Mouse (Mus musculus): Measurements from ENCODE around the gene Kctd15.

DNA sequence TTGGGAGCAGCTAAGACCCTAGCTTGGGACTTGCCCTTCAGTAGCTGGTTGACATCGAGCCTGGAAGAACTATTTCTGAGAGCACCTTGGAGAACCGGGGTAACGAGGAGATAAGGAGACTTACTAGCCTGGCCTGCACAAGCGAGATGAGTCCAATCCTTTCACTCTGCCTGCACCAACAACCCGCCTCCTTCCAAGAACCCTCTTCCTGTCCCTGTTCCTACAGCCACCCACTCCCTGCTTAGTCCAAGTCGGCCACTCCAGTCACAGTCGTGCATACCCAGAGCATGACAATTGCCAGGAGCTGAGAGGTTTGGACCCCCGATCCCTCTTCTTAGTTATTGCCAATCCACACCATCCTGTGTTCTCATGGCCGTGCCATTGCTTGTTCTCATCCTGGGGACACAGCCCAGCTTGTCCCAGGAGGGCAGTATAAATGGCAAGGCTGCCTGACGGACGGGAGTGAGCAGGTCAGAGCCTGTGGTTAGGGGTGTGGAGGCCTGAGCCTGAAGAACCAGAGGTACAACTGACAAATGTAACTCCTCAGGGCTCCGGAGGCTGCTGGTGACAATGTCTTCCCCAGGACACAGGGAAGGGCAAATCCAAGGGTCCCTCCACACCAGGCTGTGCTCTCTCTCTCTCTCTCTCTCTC, 10.3 kb downstream of the Kctd15 start:
- no peak for TF ChIP-seq CTCF (IDR thresholded peaks at IDR 0.05; ENCODE audit: low read depth)
- TF ChIP-seq EP300 (IDR thresholded peaks at IDR 0.05; ENCODE audit: low read depth), result no peak
